Mouse (Mus musculus) ES-E14 (cell line): ENCODE measurements around the gene Ston2. TPM values are rescaled to one million over a fixed set of nuclear protein-coding genes. Genes with fewer than 3 reads are reported as not detected.

ENCODE experiments used
- DNase-seq: peaks from one replicate; pipeline ENCODE4 v3.0.0-alpha.2; 2013; ENCODE audit warnings: low read depth, low spot score
- H3K27ac ChIP-seq: 2 replicates; pipeline ENCODE4 v1.5.1; 2012; ENCODE audit warnings: low read depth, mild to moderate bottlenecking, low read length, moderate library complexity, mixed read lengths; ENCODE audit not compliant: poor library complexity, insufficient read depth, severe bottlenecking
- H3K36me3 ChIP-seq: 2 replicates; pipeline ENCODE4 v1.6.1; 2012; ENCODE audit warnings: mild to moderate bottlenecking, low read length, moderate library complexity, mixed read lengths; ENCODE audit not compliant: control insufficient read depth, poor library complexity, insufficient read depth, severe bottlenecking
- H3K4me1 ChIP-seq, 2 experiments: fragments of 150-350 bp in 1 of 2; sonication (generic) in 1 of 2; 2 replicates each; pipeline ENCODE4 v1.6.1; 2012; ENCODE audit warnings: low read length in 2 of 2, mild to moderate bottlenecking in 1 of 2, mixed read lengths in 1 of 2; ENCODE audit not compliant: control insufficient read depth in 2 of 2, insufficient read depth in 2 of 2, poor library complexity in 1 of 2
- H3K4me3 ChIP-seq, 2 experiments: fragments of 150-350 bp in 1 of 2; sonication (generic) in 1 of 2; 2 replicates each; pipeline ENCODE4 v1.5.1; 2012; ENCODE audit warnings: low read length in 2 of 2, low read depth in 1 of 2, mild to moderate bottlenecking in 1 of 2, mixed read lengths in 1 of 2; ENCODE audit not compliant: insufficient read depth in 1 of 2, poor library complexity in 1 of 2, severe bottlenecking in 1 of 2
- H3K9ac ChIP-seq: 2 replicates; pipeline ENCODE4 v1.6.1; 2012; ENCODE audit warnings: low read depth, mild to moderate bottlenecking, low read length, mixed read lengths; ENCODE audit not compliant: poor library complexity, insufficient read depth, severe bottlenecking
- H3K9me3 ChIP-seq: fragments of 150-350 bp; sonication (generic); 2 replicates; pipeline ENCODE4 v1.6.1; 2012; ENCODE audit warnings: low read depth, mild to moderate bottlenecking, low read length; ENCODE audit not compliant: control insufficient read depth, insufficient read depth
- CHD2 ChIP-seq: IDR thresholded peaks from 2 replicates; pipeline ENCODE4 v1.6.1; 2014; ENCODE audit warnings: mild to moderate bottlenecking, low read depth, low read length, inconsistent platforms
- HCFC1 ChIP-seq: IDR thresholded peaks from 2 replicates; pipeline ENCODE4 v1.6.1; 2012; ENCODE audit warnings: low read length, inconsistent platforms, borderline replicate concordance; ENCODE audit not compliant: insufficient read depth
- MAFK ChIP-seq: IDR thresholded peaks from 2 replicates; pipeline ENCODE4 v1.6.1; 2014; ENCODE audit warnings: mild to moderate bottlenecking, low read depth, low read length, inconsistent platforms; ENCODE audit not compliant: insufficient read depth
- ZC3H11A ChIP-seq: IDR thresholded peaks from 2 replicates; pipeline ENCODE4 v1.6.1; 2012; ENCODE audit warnings: low read depth, mild to moderate bottlenecking, inconsistent platforms, low read length, borderline replicate concordance
- ZNF384 ChIP-seq: IDR thresholded peaks from 2 replicates; pipeline ENCODE4 v1.6.1; 2012; ENCODE audit warnings: low read depth, low read length, inconsistent platforms
- in situ Hi-C, 2 experiments: fragments of 600-800 bp; cut with MboI; formaldehyde crosslinking; loops; one replicate each; pipeline ENCODE4 v1.15.1; 2025; ENCODE audit warnings: low sequenced_read_pairs in 2 of 2, inconsistent platforms in 1 of 2; ENCODE audit not compliant: unreplicated experiment in 2 of 2
- total RNA-seq: library from RNA; depleted of rRNA; stranded (reverse); fragments of 300-350 nt; gene quantifications from 2 replicates; pipeline ENCODE4 v1.2.3, GENCODE M21; 2012

Gene Ston2
- total RNA-seq, 1 experiment = 11.7 TPM

DNA sequence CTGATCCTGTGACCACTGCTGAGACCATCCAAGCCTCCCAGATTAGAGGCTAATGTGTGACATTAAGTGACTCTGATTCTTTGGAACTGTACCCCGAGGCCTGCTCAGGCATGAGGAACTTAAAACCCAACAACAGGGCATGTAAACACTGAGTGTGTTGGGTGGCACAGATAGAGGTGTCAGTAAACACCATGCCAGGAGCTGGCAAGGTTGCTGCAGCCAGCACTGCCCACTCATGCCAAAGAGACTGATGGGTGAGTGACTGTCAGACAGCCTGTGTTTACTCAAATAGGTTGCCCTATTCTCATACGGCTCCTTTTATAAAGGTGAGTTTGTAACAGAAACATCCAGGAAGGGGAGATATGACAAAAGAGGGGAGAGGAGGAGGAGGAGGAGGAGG lies 19.3 kb downstream of the Ston2 start:
- in situ Hi-C loops = no loop called here
- Histone ChIP-seq H3K4me1 (peaks cover 0 to 8% of the 10 kb centered on the region in 2 experiments; a peak in 2 of 4 replicates), H3K9me3 (no peaks in the 10 kb centered on the region), H3K9ac (no peak overlapping the region), H3K36me3 (no peaks in the 10 kb centered on the region; the same call in 1 of the 2 replicates), H3K27ac (no peak overlapping the region), H3K4me3 (no peak overlapping the region)
- TF ChIP-seq CHD2 (no peak), ZC3H11A (no peak), HCFC1 (no peak)
- no peak for DNase-seq

DNA sequence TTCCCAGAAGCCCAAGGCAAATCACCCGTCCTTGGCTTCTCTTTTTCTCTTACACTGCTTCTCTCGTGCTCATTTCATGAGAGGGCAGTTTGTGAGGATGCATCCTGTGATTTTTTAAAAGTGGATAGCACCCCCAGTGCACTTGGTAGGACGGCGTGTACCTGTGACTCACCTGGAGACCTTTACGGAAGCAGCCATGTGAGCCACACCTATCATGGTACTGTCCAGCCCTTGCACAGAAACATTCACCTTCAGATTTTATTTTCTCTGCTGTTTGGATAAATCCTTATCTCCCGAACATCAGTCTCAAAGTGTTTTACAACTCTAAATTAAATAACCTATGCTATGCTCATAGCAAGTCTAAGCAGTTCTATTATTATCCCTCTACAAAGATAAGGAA lies 20.0 kb downstream of the Ston2 start:
- in situ Hi-C loops = no loop called here
- peaks cover 0 to 8% of the 10 kb centered on the region in 2 experiments; a peak in 2 of 4 replicates for H3K4me1 ChIP-seq
- no peaks in the 10 kb centered on the region; the same call in 1 of the 2 replicates for H3K36me3 ChIP-seq
- DNase-seq = no peak
- H3K4me3 ChIP-seq = no peak overlapping the region
- H3K9me3 ChIP-seq = no peaks in the 10 kb centered on the region
- H3K27ac ChIP-seq = no peak overlapping the region
- H3K9ac ChIP-seq = no peak overlapping the region
- TF ChIP-seq ZNF384 = no peak
- TF ChIP-seq CHD2 = no peak

DNA sequence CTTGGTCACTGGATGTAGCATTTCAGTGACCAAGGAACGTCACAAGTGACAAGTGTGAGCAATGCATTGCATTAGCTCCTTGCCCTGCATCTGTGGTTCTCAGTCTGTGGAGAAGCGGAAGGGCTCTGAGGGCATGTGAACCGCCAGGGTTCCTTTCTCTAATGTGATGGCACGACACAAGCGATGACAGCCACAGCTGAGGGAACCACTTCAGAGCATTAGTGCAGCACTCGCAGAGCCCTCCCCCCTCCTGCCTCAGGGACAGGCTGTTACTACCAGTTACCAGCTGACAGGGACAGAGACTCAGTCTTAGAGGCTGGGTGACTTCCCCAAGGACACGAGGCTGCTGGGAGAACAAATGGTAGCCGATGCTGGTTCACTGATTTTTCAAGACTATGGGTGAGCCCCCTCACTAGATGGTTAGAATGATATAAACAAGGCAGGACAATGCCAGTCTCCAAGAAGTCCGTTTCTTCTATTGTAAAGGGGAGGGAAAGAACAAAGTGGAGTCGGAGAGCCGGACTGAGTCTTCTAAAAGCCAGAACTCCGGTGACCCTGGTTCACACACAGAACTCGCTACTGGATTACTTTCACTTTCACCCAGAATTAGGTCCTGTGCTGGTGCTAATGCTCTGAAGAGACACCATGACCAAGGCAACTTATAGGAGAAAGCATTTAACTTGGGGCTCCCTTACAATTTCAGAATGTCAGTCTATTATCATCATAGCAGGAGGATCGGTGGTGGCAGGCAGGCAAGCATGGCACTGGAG lies 21.7 kb downstream of the Ston2 start:
- in situ Hi-C loops = no loop called here
- Histone ChIP-seq H3K36me3 (no peaks in the 10 kb centered on the region; the same call in 1 of the 2 replicates), H3K9me3 (no peaks in the 10 kb centered on the region), H3K27ac (no peak overlapping the region), H3K4me1 (peaks cover 0 to 8% of the 10 kb centered on the region in 2 experiments; a peak in 2 of 4 replicates), H3K9ac (no peak overlapping the region), H3K4me3 (no peak overlapping the region)
- DNase-seq = no peak
- TF ChIP-seq CHD2 (no peak), ZNF384 (no peak), ZC3H11A (no peak), MAFK (no peak), HCFC1 (no peak)

DNA sequence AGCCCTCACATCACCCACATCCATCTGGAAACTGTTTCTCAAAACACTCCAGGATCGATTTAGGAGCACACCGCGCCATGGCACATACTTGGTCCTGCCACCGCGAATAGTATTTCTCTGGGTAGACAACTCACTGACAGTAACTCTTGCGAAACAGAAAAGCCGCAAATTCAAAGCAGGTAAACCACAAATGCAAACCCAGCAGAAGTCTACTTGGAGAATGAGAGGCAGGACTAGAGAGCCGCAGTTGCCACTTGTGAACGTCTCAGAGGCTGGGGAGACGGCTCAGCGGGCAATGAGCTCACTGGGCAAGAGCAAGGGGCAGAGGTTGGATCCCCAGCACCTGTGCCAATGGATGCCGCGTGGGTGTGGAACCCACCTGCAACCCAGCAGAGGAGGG lies 22.7 kb downstream of the Ston2 start:
- Histone ChIP-seq H3K27ac (no peak overlapping the region), H3K9ac (0 out of 2 replicates have a peak overlapping the region, but pooled peaks have one; percentile 15), H3K4me1 (peaks cover 0 to 8% of the 10 kb centered on the region in 2 experiments; a peak in 2 of 4 replicates), H3K9me3 (no peaks in the 10 kb centered on the region), H3K36me3 (no peaks in the 10 kb centered on the region; the same call in 1 of the 2 replicates), H3K4me3 (no peak overlapping the region)
- in situ Hi-C loops = no loop called here
- TF ChIP-seq HCFC1 = no peak
- no peak for TF ChIP-seq MAFK
- no peak for TF ChIP-seq ZC3H11A
- TF ChIP-seq CHD2 = no peak
- TF ChIP-seq ZNF384 = no peak
- DNase-seq = no peak

DNA sequence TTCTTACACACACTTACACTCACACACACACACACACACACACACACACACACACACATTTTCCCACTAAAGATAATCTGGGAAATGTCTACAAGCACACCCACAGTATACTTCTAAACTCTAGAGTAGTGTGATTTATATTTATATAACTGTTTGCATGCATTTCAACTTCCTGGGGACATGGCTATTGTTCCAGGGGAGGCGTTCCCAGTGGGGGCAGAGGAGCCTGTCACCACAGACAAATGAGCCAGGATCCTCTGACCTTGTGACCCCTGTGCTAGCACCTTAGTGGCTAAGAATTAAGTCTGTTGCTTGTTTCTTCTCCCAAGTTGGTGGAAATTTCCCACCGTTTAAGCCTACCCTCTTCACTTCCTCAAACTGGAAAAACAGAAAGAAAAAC lies 23.1 kb downstream of the Ston2 start:
- DNase-seq = no peak
- Histone ChIP-seq H3K36me3 (no peaks in the 10 kb centered on the region; the same call in 1 of the 2 replicates), H3K9me3 (no peaks in the 10 kb centered on the region), H3K4me3 (no peak overlapping the region), H3K27ac (no peak overlapping the region), H3K9ac (no peak overlapping the region), H3K4me1 (peaks cover 0 to 8% of the 10 kb centered on the region in 2 experiments; a peak in 2 of 4 replicates)
- no peak for TF ChIP-seq MAFK
- no peak for TF ChIP-seq ZC3H11A
- no peak for TF ChIP-seq HCFC1
- no peak for TF ChIP-seq ZNF384
- TF ChIP-seq CHD2 = no peak
- in situ Hi-C loops = no loop called here
